Mouse (Mus musculus): ENCODE measurements around the gene Stk11ip. TPM values are rescaled to one million over a fixed set of nuclear protein-coding genes. Genes with fewer than 3 reads are reported as not detected.

Stk11ip gene
- polyA plus RNA-seq (2016; fragmentation: Nextera tagmentation; extraction: Ambion mirVana) = 28.0 and 28.7 TPM in 2 replicates

DNA sequence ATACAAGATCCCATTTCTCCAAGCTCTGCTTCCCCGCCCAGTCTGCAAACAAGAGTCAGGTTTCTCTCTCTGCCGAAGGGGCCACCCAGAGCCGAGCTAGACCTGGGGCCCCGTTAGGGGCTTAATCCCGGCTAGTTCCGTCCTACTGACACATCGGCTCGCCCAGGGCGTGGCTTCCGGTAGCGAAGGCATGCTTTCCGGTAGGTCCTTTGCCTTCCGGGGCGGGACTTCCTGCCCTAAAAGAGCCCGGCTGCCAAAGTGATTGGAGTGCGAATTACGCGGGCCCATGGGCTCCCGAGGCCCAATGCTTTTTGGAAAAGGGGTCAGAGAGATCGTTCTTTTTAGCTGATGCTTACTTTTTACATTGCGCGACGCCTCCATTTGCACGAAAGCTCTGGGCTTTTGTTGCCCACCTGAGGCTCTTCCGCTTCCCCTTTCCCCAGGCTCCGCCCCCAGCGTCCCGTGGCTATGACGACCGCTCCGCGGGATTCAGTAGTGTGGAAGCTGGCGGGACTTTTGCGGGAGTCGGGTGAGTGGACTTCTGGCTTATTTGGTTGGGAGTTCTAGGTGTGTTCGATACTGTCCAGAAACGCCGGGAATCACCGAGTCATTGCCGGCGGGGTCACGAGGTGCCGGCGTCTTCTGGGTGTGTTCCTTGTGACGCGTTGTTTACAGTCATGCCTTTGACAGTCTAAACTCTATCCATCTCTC, at the start of gene Stk11ip:
Stk11ip (plus strand) TSS at position 209 of the 711 bp plus-strand sequence.
- WGBS = under 1% methylated on average over 46 of the region's 46 CpGs

DNA sequence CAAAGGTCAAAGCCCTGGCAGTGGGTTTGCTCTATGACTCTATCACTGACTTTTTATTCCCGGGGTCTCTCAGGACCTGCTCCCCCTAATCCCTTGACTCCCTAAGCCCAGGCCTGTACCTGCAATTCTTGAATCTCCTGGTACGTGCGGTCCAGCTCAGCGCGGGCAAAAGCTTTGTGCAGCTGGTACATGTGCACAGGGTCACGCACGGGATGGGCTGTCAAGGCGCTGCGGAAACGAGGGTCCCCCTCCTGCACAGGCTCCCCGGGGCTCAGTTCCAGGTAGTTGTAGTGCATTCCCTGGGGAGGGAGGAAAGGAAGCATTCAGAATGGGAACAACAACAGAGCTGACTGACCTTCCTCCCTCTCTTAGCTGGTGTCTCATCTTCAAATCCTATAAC, 44.9 kb upstream of the Stk11ip start:
- ATAC-seq (ENCODE audit: insufficient number of reproducible peaks, insufficient read depth, low FRiP score, low TSS enrichment) = no peak
- Histone ChIP-seq H3K36me3 (peaks cover 36% of the 10 kb centered on the region), H3K4me2 (replicated peaks) (no peak overlapping the region), H3K27ac (no peak overlapping the region), H3K9ac (no peak overlapping the region), H3K27me3 (peaks cover 21% of the 10 kb centered on the region), H3K4me3 (no peak overlapping the region), H3K9me3 (no peaks in the 10 kb centered on the region), H3K4me1 (peaks cover 23% of the 10 kb centered on the region)
- 95% methylated on average over 11 of the region's 11 CpGs for WGBS

More for the DNA sequence above, at the start of gene Stk11ip:
- H3K4me1 ChIP-seq = peaks cover 5% of the 10 kb centered on the region; the same call in 1 of the 2 replicates
- peak within 1 kb of the TSS; percentile 66 for H3K4me3 ChIP-seq
- peak within 1 kb of the TSS; percentile 44 for H3K9ac ChIP-seq
- H3K4me2 ChIP-seq (replicated peaks) = peak within 1 kb of the TSS; percentile 66
- 0 out of 2 replicates have a peak, but pooled peaks cover 11% of the 10 kb centered on the region for H3K36me3 ChIP-seq
- peak within 1 kb of the TSS; percentile 95 for H3K27ac ChIP-seq
- H3K27me3 ChIP-seq = no peaks in the 10 kb centered on the region
- ATAC-seq (ENCODE audit: insufficient number of reproducible peaks, insufficient read depth, low FRiP score, low TSS enrichment) = peak; percentile 94
- H3K9me3 ChIP-seq = no peaks in the 10 kb centered on the region

GRCm38 (mm10) chr1:75477264-75477965, 43.9 kb upstream of the Stk11ip start:
- 15% methylated on average over 35 of the region's 35 CpGs for whole genome bisulfite sequencing
- Histone ChIP-seq H3K4me2 (replicated peaks) (peak overlapping the region; percentile 87), H3K36me3 (peaks cover 36% of the 10 kb centered on the region), H3K4me1 (peaks cover 23% of the 10 kb centered on the region), H3K27me3 (peaks cover 30% of the 10 kb centered on the region), H3K9ac (no peak overlapping the region), H3K27ac (no peak overlapping the region), H3K4me3 (peak overlapping the region; percentile 73), H3K9me3 (no peaks in the 10 kb centered on the region)
- 0 out of 2 replicates have a peak, but pooled peaks have one; percentile 1 for ATAC-seq (ENCODE audit: insufficient number of reproducible peaks, insufficient read depth, low FRiP score, low TSS enrichment)

DNA sequence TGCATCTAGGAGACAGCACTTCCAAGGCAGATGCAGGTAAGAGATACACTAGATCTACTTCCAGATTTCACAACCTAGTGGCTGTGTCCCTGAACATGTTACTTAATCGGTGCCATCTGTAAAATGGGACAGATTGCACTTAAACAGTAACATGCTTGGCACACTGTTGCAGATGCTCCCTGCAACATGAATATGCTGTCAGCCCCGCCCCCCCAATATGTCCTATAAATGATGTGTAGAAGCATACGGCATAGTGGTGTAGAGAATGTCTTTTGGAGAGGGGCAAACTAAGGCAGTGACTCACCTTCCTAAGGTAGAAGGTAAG, 43.4 kb upstream of the Stk11ip start:
- ATAC-seq (ENCODE audit: insufficient number of reproducible peaks, insufficient read depth, low FRiP score, low TSS enrichment) = no peak
- Histone ChIP-seq H3K9ac (0 out of 2 replicates have a peak overlapping the region, but pooled peaks have one; percentile 74), H3K27ac (no peak overlapping the region), H3K4me3 (peak overlapping the region; percentile 73), H3K27me3 (peaks cover 36% of the 10 kb centered on the region), H3K9me3 (no peaks in the 10 kb centered on the region), H3K4me2 (replicated peaks) (peak overlapping the region; percentile 87), H3K36me3 (peaks cover 32% of the 10 kb centered on the region), H3K4me1 (peaks cover 23% of the 10 kb centered on the region)
- 42% methylated on average over 3 of the region's 3 CpGs for WGBS

DNA sequence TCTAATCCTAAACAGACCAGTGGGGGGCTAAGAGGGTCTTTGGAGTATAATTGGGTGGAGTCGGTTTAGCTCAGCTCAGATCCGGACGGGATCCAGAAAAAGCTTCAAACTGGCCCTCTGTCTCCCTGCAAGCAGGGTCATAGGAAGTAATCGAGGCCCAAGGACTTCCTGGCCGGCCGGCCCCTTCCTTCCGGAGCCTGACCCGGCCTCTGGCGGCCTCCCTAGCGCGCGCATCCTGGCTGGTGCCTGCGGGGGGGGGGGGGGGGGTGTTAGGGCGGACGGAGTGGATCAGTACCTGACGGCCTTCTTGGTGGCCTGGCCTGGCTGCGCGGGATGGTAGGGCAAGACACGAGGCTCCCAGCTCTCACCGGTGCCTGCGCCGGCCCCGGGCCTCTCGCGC, 42.8 kb upstream of the Stk11ip start:
- Histone ChIP-seq H3K4me1 (peaks cover 23% of the 10 kb centered on the region), H3K27me3 (peaks cover 40% of the 10 kb centered on the region), H3K36me3 (peaks cover 31% of the 10 kb centered on the region), H3K4me2 (replicated peaks) (peak overlapping the region; percentile 87), H3K9ac (peak overlapping the region; percentile 74), H3K4me3 (peak overlapping the region; percentile 73), H3K9me3 (no peaks in the 10 kb centered on the region), H3K27ac (peak overlapping the region; percentile 81; the same call in 1 of the 2 replicates)
- no peak for ATAC-seq (ENCODE audit: insufficient number of reproducible peaks, insufficient read depth, low FRiP score, low TSS enrichment)
- WGBS = 0% methylated on average over 19 of the region's 25 CpGs

DNA sequence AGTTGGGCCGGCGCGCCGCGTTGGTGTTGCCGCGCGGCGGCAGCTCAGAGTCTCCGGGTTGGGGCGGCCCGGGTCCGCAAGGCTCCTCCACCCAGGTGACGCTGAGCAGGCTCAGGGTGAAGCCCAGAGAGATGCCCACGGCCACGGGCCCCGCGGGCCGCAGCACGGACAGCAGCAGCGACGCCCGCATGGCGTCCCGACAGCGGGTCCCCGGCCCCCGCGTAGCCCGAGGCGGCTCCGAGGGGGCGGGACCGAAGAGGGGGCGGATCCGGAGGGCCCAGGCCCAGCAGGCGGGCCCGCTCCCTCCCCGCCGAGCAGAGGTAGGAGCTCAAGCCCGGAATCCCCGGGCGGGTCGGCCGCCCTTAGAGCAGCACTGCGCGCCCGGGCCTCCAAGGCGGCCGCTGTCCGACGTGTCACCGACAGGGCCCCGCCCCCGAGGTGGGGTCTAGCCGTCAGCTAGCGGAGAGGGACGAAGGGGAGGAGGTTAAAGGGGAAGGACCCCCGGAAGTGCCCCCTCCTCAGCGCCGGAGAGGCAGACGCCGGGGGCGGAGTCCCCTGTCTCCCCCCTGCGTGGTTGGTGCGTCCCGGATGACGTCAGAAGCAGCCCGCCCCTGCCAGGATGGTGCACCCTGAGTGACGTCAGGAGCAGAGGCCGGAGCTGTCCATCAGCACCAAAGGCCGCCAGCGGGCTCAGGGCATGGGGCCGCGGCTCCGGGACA, 42.3 kb upstream of the Stk11ip start, which contains the start of the genes Chpf and Tmem198:
Chpf (minus strand) TSS at position 392 of the 719 bp plus-strand sequence.
Tmem198 (plus strand) TSS at position 617 of the 719 bp plus-strand sequence.
- Histone ChIP-seq H3K9me3 (no peaks in the 10 kb centered on the region), H3K27me3 (peaks cover 41% of the 10 kb centered on the region), H3K36me3 (peaks cover 25% of the 10 kb centered on the region), H3K4me1 (peaks cover 23% of the 10 kb centered on the region), H3K9ac (peak within 1 kb of the TSS; percentile 74), H3K4me3 (peak within 1 kb of the TSS; percentile 73), H3K27ac (peak within 1 kb of the TSS; percentile 81), H3K4me2 (replicated peaks) (peak within 1 kb of the TSS; percentile 87)
- WGBS = under 1% methylated on average over 76 of the region's 76 CpGs
- peak; percentile 89 for ATAC-seq (ENCODE audit: insufficient number of reproducible peaks, insufficient read depth, low FRiP score, low TSS enrichment)

GRCm38 (mm10) chr1:75479635-75479989, 41.7 kb upstream of the Stk11ip start:
- H3K36me3 ChIP-seq = peaks cover 20% of the 10 kb centered on the region
- peak overlapping the region; percentile 87 for H3K4me2 ChIP-seq (replicated peaks)
- no peaks in the 10 kb centered on the region for H3K9me3 ChIP-seq
- WGBS = 1% methylated on average over 24 of the region's 24 CpGs
- H3K27ac ChIP-seq = no peak overlapping the region
- no peak; the same call in 1 of the 2 replicates for ATAC-seq (ENCODE audit: insufficient number of reproducible peaks, insufficient read depth, low FRiP score, low TSS enrichment)
- H3K27me3 ChIP-seq = peaks cover 45% of the 10 kb centered on the region
- peaks cover 23% of the 10 kb centered on the region for H3K4me1 ChIP-seq
- no peak overlapping the region for H3K9ac ChIP-seq
- peak overlapping the region; percentile 73 for H3K4me3 ChIP-seq

GRCm38 (mm10) chr1:75480036-75480435, 41.3 kb upstream of the Stk11ip start:
- Histone ChIP-seq H3K27me3 (peaks cover 49% of the 10 kb centered on the region), H3K9me3 (no peaks in the 10 kb centered on the region), H3K36me3 (peaks cover 16% of the 10 kb centered on the region), H3K4me2 (replicated peaks) (peak overlapping the region; percentile 87), H3K4me1 (peaks cover 23% of the 10 kb centered on the region), H3K9ac (no peak overlapping the region), H3K27ac (no peak overlapping the region), H3K4me3 (peak overlapping the region; percentile 73)
- 16% methylated on average over 13 of the region's 13 CpGs for WGBS
- ATAC-seq (ENCODE audit: insufficient number of reproducible peaks, insufficient read depth, low FRiP score, low TSS enrichment) = no peak

DNA sequence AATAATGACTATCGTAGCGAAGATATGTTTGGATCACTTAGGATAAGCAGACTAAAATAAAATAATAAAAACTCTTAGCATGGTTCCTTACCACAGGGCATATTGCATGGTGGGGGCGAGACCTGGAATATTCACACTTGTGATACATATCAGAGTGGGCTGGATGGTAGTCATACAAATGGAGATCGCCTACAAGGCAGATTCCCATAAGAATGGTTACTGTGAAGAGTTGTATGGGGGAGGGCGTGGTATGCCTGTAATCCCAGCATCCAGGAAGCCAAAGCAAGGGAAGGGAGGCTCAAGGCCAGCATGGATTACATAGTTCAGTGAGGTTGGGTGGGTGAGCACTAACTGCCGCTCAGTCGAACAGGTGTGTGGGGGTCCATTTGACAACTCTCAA, 40.6 kb upstream of the Stk11ip start:
- Histone ChIP-seq H3K27me3 (peaks cover 56% of the 10 kb centered on the region), H3K9ac (no peak overlapping the region), H3K4me3 (no peak overlapping the region), H3K36me3 (peaks cover 9% of the 10 kb centered on the region), H3K4me2 (replicated peaks) (no peak overlapping the region), H3K4me1 (peaks cover 23% of the 10 kb centered on the region), H3K9me3 (no peaks in the 10 kb centered on the region), H3K27ac (no peak overlapping the region)
- ATAC-seq (ENCODE audit: insufficient number of reproducible peaks, insufficient read depth, low FRiP score, low TSS enrichment) = no peak
- 85% methylated on average over 7 of the region's 7 CpGs for WGBS

DNA sequence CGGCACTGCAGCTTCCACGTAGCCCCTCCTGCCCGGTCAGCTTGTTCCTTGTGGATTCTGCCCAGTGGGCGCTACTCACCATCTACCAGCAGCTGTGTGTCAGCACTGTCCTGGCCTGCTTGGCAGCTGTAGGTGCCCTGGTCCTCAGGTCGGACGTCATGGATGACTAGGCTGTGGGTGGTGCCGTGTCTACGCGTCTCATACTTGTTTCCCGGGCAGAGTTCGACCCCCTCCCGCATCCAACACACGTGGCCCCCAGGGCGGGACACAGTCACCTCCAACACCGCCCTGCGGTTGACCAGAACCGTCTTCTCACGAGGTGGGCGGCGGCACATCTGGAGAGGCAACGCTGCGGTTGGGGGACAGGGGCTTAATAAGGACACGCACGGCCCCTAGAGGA, 34.8 kb upstream of the Stk11ip start:
- peak overlapping the region; percentile 85 for H3K4me2 ChIP-seq (replicated peaks)
- H3K9me3 ChIP-seq = no peaks in the 10 kb centered on the region
- no peak for ATAC-seq (ENCODE audit: insufficient number of reproducible peaks, insufficient read depth, low FRiP score, low TSS enrichment)
- peaks cover 16% of the 10 kb centered on the region for H3K4me1 ChIP-seq
- peak overlapping the region; percentile 52 for H3K4me3 ChIP-seq
- H3K27me3 ChIP-seq = peaks cover 71% of the 10 kb centered on the region
- 6% methylated on average over 24 of the region's 24 CpGs for WGBS
- peaks cover 29% of the 10 kb centered on the region for H3K36me3 ChIP-seq
- 0 out of 2 replicates have a peak overlapping the region, but pooled peaks have one; percentile 44 for H3K9ac ChIP-seq
- no peak overlapping the region for H3K27ac ChIP-seq

- Histone ChIP-seq H3K27me3 (peaks cover 69% of the 10 kb centered on the region), H3K4me3 (peak overlapping the region; percentile 52)
- ATAC-seq (ENCODE audit: insufficient number of reproducible peaks, insufficient read depth, low FRiP score, low TSS enrichment) = no peak
Measured at GRCm38 (mm10) chr1:75487040-75487404, 34.3 kb upstream of the Stk11ip start.

More at GRCm38 (mm10) chr1:75487040-75487404, 34.3 kb upstream of the Stk11ip start:
- H3K36me3 ChIP-seq = peaks cover 33% of the 10 kb centered on the region
- no peak overlapping the region for H3K27ac ChIP-seq
- peak overlapping the region; percentile 44; the same call in 1 of the 2 replicates for H3K9ac ChIP-seq
- H3K4me2 ChIP-seq (replicated peaks) = peak overlapping the region; percentile 85
- H3K4me1 ChIP-seq = peaks cover 16% of the 10 kb centered on the region
- 3% methylated on average over 13 of the region's 13 CpGs for WGBS
- H3K9me3 ChIP-seq = no peaks in the 10 kb centered on the region

Measured in embryonic facial prominence, embryonic 12.5 days (tissue).